Mouse (Mus musculus): Measurements from ENCODE around the gene Ltf.

DNA sequence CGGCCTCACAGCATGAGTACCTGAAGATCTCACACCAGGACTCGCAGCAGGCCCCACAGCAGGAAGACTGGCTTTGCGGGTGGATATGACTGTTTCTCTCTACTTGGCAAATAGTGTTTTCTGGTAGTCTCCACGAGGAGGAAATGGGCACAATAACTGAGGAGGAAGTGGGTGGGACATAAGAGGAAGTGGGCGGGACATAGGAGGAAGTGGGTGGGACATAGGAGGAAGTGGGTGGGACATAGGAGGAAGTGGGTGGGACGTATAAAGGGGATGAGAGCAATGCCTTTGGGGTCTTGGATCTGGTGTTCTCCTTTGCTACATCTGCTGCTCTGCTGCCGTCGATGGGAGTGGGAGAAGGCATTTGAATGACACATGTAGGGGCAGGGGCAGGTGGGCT, 33.1 kb upstream of the Ltf start:
- TF ChIP-seq CTCF (IDR thresholded peaks at IDR 0.05; ENCODE audit: low read depth): no peak
- no peak for TF ChIP-seq EP300 (IDR thresholded peaks at IDR 0.05; ENCODE audit: low read depth)
